In the genomic region with DNA sequence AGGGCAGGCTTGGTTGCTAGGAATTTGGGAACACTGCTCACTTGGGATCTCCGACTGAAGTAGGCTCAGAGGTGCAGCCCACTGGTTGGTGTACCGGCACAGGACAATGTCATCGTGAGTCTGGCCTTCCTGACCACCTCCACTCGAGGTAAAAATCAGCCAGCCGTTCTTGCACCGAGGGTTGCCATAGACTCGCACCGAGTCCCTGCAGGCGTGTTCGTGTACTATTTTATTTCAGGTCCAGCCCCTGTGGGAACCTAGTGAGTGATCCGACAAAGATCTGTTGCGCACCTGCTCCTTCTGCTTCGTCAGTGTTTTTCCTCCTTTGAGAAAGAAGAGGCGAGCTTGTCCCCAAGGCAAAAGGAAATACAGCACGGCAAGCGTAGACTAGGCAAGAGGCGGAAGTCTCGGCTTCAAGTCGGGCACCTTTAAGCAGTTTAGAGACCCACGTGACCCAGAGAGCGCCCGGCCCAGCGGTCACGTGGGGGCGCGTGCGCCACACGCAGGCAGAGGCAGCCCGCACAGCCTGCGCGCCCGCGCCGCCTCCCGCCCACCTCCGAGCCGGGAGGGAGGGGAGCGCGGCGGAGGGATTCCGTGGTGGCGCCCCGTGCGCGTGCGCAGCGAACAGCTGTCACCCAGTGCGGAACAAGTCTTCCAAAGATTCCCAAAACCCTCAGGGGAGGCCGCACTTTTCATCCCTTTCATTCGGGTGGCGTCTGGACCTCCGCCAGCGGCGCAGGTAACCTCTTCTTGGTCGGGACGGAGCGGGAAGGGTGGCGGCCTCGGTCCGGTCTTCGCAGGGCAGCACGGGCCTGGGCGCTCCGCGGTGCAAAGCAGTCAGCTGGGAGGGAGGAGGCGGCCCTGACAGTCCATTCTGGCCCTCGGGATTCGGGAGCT, we compare ENCODE assay signal across 8 mouse cellular contexts. TPM values are rescaled to one million over a fixed set of nuclear protein-coding genes. Genes with fewer than 3 reads are reported as not detected.
A peak's percentile ranks its signal among the peaks of the same experiment; 100 is the strongest.
DNase-seq lines count a peak whose midpoint lies in the region; ATAC-seq and TF ChIP-seq lines count a peak whose summit lies in the region.

No protein-coding gene starts in this region.

- no peak for TF ChIP-seq CTCF in ES-Bruce4 (IDR thresholded peaks at IDR 0.05; ENCODE audit: low read depth, low read length)
- TF ChIP-seq CTCF in liver, postnatal 0 days (IDR thresholded peaks at IDR 0.05; ENCODE audit: low read depth) = no peak

- no peaks in the 10 kb centered on the region for H3K9me3 ChIP-seq in ES-Bruce4 (replicated peaks; ENCODE audit: control insufficient read depth, insufficient read depth, low read length, poor library complexity, severe bottlenecking)
- no peaks in the 10 kb centered on the region for H3K9me3 ChIP-seq in forebrain, embryonic 13.5 days (replicated peaks)
- H3K9me3 ChIP-seq in liver, postnatal 0 days (ENCODE audit: low read length) = no peaks in the 10 kb centered on the region
- H3K9me3 ChIP-seq in neural tube, embryonic 14.5 days (ENCODE audit: control insufficient read depth, low read length) = no peaks in the 10 kb centered on the region

- H3K9ac ChIP-seq in ES-Bruce4 (ENCODE audit: low read depth, poor library complexity, severe bottlenecking) = peak overlapping the region; percentile 72
- peak overlapping the region; percentile 88 for H3K9ac ChIP-seq in forebrain, embryonic 13.5 days
- peak overlapping the region; percentile 92 for H3K9ac ChIP-seq in liver, postnatal 0 days (replicated peaks)
- peak overlapping the region; percentile 81 for H3K9ac ChIP-seq in neural tube, embryonic 14.5 days (replicated peaks; ENCODE audit: low read depth, low read length)

- H3K4me3 ChIP-seq in ES-Bruce4 (ENCODE audit: low read depth, low read length) = peak overlapping the region; percentile 97
- peak overlapping the region; percentile 74 for H3K4me3 ChIP-seq in forebrain, embryonic 13.5 days
- H3K4me3 ChIP-seq in liver, postnatal 0 days (ENCODE audit: low read depth, low read length) = peak overlapping the region; percentile 77
- H3K4me3 ChIP-seq in neural tube, embryonic 14.5 days (ENCODE audit: low read depth, low read length) = peak overlapping the region; percentile 94

- H3K27ac ChIP-seq in ES-Bruce4 (ENCODE audit: insufficient read depth, low read length) = peak overlapping the region; percentile 75
- peak overlapping the region; percentile 90 for H3K27ac ChIP-seq in forebrain, embryonic 13.5 days
- H3K27ac ChIP-seq in liver, postnatal 0 days (ENCODE audit: low read depth) = peak overlapping the region; percentile 84
- H3K27ac ChIP-seq in neural tube, embryonic 14.5 days (ENCODE audit: low read depth, low read length) = peak overlapping the region; percentile 78

- no peaks in the 10 kb centered on the region for H3K27me3 ChIP-seq in ES-Bruce4 (ENCODE audit: control insufficient read depth, insufficient read depth, low read length, poor library complexity, severe bottlenecking)
- no peaks in the 10 kb centered on the region for H3K27me3 ChIP-seq in forebrain, embryonic 13.5 days
- no peaks in the 10 kb centered on the region for H3K27me3 ChIP-seq in liver, postnatal 0 days (ENCODE audit: insufficient read depth, low read length)
- no peaks in the 10 kb centered on the region for H3K27me3 ChIP-seq in neural tube, embryonic 14.5 days (ENCODE audit: control insufficient read depth, insufficient read depth, low read length)

- DNase-seq in heart, postnatal 10 days = peak; percentile 96 to 97
- DNase-seq in large intestine, adult 2 months (ENCODE audit: low read depth, low spot score) = peak; percentile 67
- peak; percentile 95 for DNase-seq in liver, postnatal 0 days
- peak; percentile 97 for DNase-seq in testis, postnatal 10 days (ENCODE audit: low spot score)

- H3K4me1 ChIP-seq in ES-Bruce4 (ENCODE audit: control insufficient read depth, insufficient read depth, low read length) = no peaks in the 10 kb centered on the region
- peaks cover 17% of the 10 kb centered on the region for H3K4me1 ChIP-seq in forebrain, embryonic 13.5 days
- H3K4me1 ChIP-seq in liver, postnatal 0 days (ENCODE audit: insufficient read depth) = peaks cover 6% of the 10 kb centered on the region; the same call in 1 of the 2 replicates
- H3K4me1 ChIP-seq in neural tube, embryonic 14.5 days (ENCODE audit: control insufficient read depth, insufficient read depth, low read length) = peaks cover 4% of the 10 kb centered on the region; the same call in 1 of the 2 replicates

- peak; percentile 91 for ATAC-seq in cerebellum, adult (ENCODE audit: insufficient number of reproducible peaks, low FRiP score, low TSS enrichment)
- ATAC-seq in forebrain, embryonic 13.5 days = peak; percentile 98
- peak; percentile 99 for ATAC-seq in liver, postnatal 0 days
- peak; percentile 97 for ATAC-seq in neural tube, embryonic 14.5 days (ENCODE audit: low read depth)

- intact Hi-C loops in heart, postnatal 10 days (cut with DNase I) = no loop called here

- H3K4me2 ChIP-seq in forebrain, embryonic 13.5 days = peak overlapping the region; percentile 73
- H3K4me2 ChIP-seq in liver, postnatal 0 days (ENCODE audit: low read depth, low read length) = peak overlapping the region; percentile 77
- peak overlapping the region; percentile 72 for H3K4me2 ChIP-seq in neural tube, embryonic 14.5 days (ENCODE audit: low read depth, low read length)

- TF ChIP-seq EP300 in ES-Bruce4 (IDR thresholded peaks at IDR 0.05; ENCODE audit: insufficient read depth, low read depth, low read length) = no peak
- no peak for TF ChIP-seq EP300 in liver, postnatal 0 days (IDR thresholded peaks at IDR 0.05; ENCODE audit: low read depth)

- H3K36me3 ChIP-seq in ES-Bruce4 (ENCODE audit: control insufficient read depth, insufficient read depth, low read length, poor library complexity, severe bottlenecking) = no peaks in the 10 kb centered on the region
- H3K36me3 ChIP-seq in forebrain, embryonic 13.5 days (ENCODE audit: poor library complexity, severe bottlenecking) = no peaks in the 10 kb centered on the region
- no peaks in the 10 kb centered on the region for H3K36me3 ChIP-seq in liver, postnatal 0 days (replicated peaks; ENCODE audit: insufficient read depth, low read length)
- H3K36me3 ChIP-seq in neural tube, embryonic 14.5 days (ENCODE audit: control insufficient read depth, insufficient read depth, low read length) = no peaks in the 10 kb centered on the region

- TF ChIP-seq POLR2A in ES-Bruce4 (IDR thresholded peaks at IDR 0.05; ENCODE audit: insufficient read depth, low read length) = peak; percentile 97

- under 1% methylated on average over 54 of the region's 68 CpGs for WGBS in forebrain, embryonic 13.5 days
- under 1% methylated on average over 67 of the region's 68 CpGs for WGBS in large intestine, adult 2 months
- under 1% methylated on average over 62 of the region's 68 CpGs for WGBS in liver, postnatal 0 days (ENCODE audit: insufficient replicate concordance)
- WGBS in neural tube, embryonic 14.5 days = 1% methylated on average over 67 of the region's 68 CpGs

RNA-seq across cellular contexts. Expression of a gene that starts 9.3 kb away (rescaled TPM):
- polyA plus RNA-seq in ES-Bruce4 (2011; ENCODE audit: insufficient read depth, insufficient read length, low read depth, missing spikeins) = 67.5 and 86.3 TPM in 2 replicates
- polyA plus RNA-seq in forebrain, embryonic 13.5 days (2015; fragmentation: Nextera tagmentation; extraction: Ambion mirVana) = 13.9 and 15.1 TPM in 2 replicates
- total RNA-seq in heart, postnatal 10 days (2021) = 10 to 100 TPM; 14.3 to 16.9 TPM
- polyA plus RNA-seq in large intestine, adult 2 months (2012; rRNA removed) = 2.1 and 2.5 TPM in 2 replicates
- 2.2 and 3.2 TPM in 2 replicates for polyA plus RNA-seq in liver, postnatal 0 days (2015; fragmentation: Nextera tagmentation; extraction: Ambion mirVana)
- 22.8 and 24.5 TPM in 2 replicates for polyA plus RNA-seq in neural tube, embryonic 14.5 days (2014; fragmentation: Nextera tagmentation; extraction: Ambion mirVana)

Comparison
In these comparisons a context has a peak if more than half of its experiments do, and no peak if none do; other contexts are left out.
1. Peak in every context shown above with its lines: DNase-seq, ATAC-seq, H3K4me3 ChIP-seq and H3K27ac ChIP-seq.